Mouse (Mus musculus) heart, embryonic 14.5 days (tissue): ENCODE data around the gene Ptbp2. TPM values are rescaled to one million over a fixed set of nuclear protein-coding genes. Genes with fewer than 3 reads are reported as not detected.

Source experiments
- microRNA-seq: library from miRNA; unstranded; fragments of <30 nt; microRNA quantifications from one replicate; pipeline ENCODE4, GENCODE M21; 2016
- polyA plus RNA-seq: library from polyadenylated mRNA; unstranded; fragments of >200 nt; fragmentation: Nextera tagmentation; extraction: Ambion mirVana; gene quantifications from 2 replicates; pipeline ENCODE4 v1.2.1, GENCODE M21; 2014

The Ptbp2 gene
- polyA plus RNA-seq, 1 experiment from 2014 or later, result 72.6 TPM

Small RNAs within 50 kb of the gene (microRNA-seq; reads per million reads assigned to microRNA genes)
- not detected for gene Gm24744
